Mouse (Mus musculus): ENCODE data around the gene Ercc1. TPM values are rescaled to one million over a fixed set of nuclear protein-coding genes. Genes with fewer than 3 reads are reported as not detected.

Gene Ercc1
- polyA plus RNA-seq, 2 experiments from 2014 or later = 61.1 to 72.3 TPM

DNA sequence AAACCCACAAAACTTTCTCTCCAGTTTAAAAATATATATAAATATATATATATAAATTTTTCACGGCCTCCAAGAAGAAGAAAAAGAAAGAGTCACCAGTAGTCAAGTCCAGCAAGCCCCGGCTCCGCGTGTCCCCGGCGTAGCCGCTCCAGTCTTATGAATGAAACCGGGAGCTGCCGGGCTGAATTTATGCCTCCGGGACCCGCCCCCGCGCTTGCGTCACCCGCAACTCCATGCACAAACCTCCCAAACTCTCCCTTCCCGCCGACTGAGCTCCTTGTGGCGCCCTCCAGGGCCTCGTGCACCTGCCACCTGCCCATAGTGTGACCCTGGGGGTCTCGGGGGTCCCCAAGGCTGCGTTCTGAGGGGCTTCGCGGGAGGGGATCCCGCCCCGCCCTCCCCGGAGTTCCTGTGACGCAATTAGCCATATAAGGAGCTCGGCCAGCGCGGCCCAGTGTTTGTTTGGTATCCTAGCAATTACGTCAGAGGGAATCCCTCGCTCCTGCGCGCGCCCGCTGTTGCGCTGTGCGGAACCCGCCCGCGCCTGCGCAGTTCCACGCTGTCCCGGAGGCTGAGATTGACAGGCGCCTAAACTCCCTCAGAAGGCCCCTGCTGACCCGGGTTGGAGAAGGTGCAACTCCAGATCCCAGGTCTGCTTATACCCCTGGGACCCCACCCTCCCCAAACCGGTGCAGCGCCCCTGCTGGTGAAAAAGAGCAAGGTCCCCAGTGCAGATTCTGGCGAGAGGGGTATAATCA, 34.5 kb upstream of the Ercc1 start, which contains the start of gene Fosb:
TSS of gene Fosb (minus strand) at position 168 of the 758 bp plus-strand sequence.
- ATAC-seq = peak; percentile 60

DNA sequence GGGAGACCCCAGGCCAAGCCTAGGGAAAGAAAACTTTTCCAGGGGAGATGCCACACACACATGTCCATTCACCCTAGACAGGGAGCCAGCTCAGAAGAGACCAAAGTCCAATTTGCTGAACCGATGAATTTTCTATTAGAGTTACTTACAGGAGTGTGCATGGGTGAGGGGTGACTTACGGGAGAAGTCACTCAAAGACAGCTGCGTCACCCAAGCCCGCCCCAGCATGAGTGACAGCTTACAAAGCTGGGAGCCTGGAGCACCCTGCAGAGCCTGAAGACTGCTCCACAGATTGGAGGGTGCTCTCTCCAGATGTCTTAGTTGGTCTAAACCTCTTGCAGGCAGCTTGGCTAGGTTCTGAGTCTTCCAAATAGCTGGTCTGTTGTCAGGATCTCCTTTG, 32.6 kb upstream of the Ercc1 start:
- no peak for ATAC-seq

DNA sequence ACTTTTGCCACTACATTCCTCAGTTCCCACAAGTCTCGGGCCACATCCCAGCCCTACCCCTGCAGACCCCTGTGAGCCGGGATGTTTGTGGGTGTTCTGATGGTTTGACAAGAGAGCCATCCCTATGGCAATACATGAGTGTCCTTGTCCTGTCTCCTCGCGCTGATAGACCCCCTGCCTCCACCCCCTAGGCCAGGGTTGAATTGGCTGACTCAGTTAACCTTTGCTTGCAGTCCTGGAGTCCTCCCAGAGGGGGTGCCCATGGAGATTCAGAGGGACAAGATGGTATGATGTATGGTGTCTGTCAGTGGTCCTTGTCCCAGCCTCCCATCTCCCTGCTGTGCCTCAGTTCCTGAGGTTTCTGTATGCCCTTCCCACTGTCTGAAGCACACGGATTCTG, 30.5 kb upstream of the Ercc1 start:
- no peak for ATAC-seq

DNA sequence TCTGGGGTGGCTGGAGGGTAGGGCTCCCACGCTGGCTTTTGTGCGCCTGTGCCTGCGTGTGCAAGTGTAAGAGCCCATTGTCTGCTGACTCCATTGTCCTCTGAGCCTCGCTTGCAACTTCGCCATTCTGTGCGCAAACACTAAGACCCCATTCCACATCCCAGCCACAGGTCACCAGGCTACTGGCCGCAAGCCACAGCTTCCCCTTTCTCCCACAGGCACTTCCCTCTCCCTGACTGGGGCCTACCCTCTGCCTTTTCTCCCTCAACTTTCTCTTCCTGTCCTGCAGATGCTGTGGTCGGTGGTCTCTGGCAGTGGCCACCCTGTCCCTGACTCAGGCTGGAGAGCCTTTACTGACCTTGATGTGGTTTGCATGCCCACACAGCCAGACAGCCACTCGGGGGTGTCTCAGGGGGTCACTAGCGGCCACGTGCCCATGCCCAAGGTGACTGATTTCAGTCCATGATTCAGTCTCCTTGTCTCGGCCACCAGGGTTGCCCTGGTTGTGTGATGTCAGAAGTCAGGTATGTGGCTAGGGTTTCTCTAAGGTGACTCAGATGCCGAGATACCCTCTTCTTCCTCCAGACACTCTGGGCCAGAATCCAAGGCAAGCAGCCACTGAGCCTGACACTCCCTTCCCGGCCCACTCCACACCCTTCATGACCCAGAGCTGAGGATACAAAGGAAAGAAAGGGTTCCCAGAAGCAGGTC, 28.0 kb upstream of the Ercc1 start:
- no peak for ATAC-seq

DNA sequence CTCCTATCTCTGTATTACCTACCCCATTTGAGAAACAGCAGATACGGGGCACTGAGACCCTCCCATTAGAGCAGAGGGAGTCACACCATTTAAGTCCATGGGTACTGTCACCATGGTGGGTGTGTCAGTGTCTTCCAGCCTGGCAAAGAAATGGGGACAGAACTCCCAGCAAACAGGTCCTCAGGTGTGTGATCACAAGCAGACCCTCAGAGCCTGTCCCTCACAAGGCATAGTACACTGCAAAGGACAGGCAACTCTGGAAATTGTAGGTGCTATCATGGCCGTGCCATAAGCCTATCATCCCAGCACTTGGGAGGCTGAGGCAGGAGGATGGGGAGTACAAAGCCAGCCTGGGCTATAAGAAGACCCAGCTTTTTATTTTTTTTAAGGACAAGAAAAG, 26.4 kb upstream of the Ercc1 start:
- ATAC-seq = no peak

DNA sequence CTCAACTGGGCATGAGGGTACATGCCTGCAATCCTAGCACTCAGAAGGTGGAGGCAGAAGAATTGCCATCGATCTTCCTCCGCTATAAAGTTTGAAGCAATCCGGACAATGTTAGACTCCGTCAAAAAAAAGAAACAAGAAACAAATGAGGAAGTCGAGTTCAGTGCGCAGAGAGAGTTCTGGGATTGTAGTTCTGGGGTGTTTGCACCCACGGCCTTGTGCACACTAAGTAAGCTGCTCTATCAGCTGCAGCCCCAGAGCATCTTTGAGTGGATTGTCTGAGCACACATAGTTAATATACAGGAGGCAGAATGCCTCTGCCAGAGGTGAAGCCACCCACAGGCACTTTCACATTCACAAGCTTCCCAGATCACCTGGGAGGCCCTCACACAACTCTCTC, 25.9 kb upstream of the Ercc1 start:
- ATAC-seq = no peak

DNA sequence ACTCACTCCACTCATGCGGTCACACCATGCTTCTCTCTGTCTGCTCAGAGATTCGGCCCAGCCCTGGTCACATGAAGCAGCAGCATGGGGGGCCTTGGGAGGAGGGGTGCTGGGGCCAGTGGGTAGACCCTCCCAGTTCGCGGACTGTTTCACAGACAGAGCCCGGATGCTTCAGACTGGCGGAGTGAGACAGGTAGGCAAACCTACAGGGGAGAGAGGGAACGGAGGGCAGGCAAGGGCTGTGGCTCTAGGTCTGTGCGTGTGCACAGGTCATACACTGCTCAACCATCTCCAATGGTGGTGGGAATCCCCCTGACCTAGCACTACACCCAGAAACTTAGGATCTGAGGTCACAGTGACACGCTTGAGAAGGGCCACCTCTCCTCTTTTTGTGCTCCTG, 25.1 kb upstream of the Ercc1 start:
- ATAC-seq = peak; percentile 33

DNA sequence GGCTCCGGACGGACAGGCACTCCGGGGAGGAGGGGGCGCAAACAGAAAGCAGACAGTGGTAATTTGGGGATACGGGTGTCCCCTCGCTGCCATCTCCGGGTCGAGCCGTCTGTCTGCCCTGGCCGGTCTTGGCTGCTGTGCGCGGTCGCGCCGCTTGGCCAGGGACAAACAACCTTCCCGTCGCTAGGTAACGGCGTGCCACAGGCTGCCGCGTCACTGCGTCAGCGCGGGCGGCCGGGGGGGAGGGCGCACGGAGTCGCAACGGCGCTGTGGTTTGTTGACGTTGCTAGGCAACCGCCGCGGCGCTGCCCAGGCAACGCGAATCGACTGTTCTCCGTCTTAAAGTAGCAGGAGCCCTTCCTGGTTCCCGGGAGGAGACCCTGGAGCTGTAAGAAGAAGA, 24.7 kb upstream of the Ercc1 start:
- peak; percentile 86 for ATAC-seq

DNA sequence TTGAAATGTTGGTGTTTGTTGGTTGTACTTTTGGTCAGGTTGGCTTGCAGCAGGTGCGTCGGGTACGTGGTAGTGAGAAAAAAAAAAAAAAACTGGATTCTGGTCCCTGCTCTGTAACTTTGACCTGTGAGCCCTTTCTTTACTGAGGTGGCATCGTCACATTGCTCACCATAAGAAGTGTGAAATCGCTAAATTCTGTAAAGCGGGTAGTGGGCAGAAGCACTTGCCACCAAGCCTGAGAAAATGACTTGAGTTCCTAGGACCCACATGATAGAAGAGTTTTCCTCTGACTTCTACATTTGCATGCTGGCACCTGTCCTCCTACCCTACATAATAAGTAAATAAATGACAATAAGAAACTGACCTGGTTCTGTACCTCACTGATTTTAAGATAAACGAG, 23.9 kb upstream of the Ercc1 start:
- no peak for ATAC-seq

DNA sequence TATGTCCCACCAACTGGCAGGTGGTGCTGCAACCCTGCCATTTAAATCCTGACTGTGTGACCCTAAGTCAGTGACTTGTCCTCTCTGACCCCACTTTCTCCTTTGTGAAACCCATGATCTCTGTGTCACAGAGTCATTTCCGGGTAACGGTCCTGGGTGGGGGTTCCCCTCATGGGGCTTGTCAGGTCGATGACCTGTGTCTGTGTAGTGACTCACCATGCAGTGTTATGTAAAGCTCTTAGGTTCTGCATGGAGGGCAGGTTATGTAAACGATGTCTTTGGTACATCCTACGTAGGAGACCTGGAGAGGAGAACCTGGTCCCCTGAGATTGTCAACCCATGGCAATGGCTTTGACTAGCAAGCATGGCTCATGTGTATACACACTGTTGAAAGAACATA, 23.1 kb upstream of the Ercc1 start:
- peak; percentile 58 for ATAC-seq

DNA sequence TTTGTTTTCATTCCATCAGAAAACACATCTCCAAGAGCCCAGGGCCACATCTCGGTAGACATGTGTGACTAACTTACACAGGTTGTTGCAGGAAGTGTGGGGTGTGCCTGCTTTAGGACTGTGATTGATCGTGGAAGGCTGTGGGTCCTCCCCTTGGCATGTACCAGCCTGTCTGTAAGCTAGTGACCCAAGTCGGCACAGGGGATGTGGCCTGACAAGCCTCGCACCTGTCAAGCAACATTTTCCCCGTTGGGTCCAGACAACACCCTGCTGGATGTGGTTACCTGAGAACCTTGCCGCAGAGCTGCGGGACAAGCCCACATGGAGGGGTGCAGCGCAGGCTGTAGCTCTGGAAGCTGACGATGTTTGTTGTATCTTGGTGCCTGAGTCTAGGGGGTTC, 22.1 kb upstream of the Ercc1 start:
- no peak for ATAC-seq

DNA sequence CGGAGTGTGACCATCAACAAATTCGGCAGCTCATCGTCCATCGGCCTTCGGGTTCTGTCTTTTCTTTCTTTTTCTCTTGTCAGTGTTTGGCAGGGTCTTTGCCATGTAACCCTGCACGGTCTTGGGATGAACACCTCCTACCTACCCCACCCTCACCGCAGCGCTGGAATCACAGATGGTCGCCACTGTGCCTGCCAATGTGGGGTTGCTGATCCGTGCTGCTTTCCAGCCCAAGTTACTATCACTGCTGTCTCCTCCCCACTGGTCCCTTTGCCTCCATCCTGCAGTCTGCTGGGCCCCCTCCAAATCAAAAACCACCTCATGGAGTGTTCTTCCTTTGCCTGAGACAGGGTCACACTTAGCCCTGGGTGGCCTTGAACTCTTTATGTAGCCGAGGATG, 20.4 kb upstream of the Ercc1 start:
- ATAC-seq = no peak

DNA sequence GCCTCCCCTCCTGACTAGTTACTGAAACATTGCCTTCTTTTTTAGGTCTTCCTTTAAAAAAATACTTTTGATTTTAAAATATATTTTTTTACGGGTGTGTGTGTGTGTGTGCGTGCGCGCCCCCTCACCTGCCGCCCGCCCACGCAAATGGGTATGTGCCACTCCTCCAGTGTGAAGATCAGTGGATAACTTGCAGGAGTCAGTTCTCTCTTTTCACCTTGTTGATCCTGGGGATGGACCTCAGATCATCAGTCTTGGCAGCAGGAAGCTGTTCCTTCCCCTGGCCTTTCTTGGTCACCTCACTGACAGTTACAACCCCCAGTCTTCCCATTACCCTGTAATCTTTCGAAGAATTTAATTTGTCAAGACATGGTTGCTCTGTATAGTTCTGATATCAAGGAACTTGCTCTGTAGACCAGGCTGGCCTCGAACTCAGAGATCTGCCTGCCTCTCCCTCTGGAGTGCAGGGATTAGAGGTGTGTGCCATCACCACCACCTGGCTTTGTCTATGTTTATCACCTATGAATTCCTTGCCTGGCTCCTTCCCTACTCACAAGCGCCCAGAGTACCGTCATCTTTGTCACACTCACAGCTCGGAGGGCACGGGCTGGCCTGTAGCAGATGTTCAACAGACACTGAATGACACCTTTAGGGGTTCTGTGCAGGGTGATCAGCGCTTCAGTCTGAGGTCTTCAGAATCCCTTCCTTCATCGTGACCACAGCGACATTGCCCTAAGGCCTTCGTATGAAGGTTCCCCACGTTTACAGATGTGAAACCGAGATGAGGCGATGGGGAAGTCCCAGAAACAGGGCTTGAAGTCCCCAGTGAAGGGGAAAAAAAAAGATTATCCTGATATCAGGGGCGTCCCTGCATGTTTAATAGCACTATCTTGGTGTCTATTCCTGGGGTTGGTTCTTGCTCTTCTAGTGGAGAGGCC, 19.0 kb upstream of the Ercc1 start:
- ATAC-seq = peak; percentile 56

DNA sequence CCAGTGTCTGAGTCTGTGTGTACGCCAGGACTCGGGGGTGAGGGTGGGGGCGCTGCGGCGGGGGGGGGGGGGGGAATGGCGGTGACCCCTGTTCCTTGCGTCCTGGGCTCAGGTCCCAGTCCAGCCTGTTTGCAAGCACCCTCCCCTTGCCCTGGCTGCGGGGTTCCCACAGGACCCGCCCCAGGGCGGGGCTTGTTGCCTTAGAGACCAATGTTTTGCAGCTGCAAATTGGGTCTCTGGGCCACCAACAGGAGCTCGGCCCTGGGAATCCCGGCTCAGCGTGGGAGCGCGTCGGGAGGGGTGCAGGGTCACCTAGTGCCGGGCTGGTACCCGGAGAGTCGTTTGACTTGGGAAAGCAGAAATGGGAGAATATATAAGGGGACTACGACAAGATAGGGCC, 18.2 kb upstream of the Ercc1 start:
- no peak for ATAC-seq

DNA sequence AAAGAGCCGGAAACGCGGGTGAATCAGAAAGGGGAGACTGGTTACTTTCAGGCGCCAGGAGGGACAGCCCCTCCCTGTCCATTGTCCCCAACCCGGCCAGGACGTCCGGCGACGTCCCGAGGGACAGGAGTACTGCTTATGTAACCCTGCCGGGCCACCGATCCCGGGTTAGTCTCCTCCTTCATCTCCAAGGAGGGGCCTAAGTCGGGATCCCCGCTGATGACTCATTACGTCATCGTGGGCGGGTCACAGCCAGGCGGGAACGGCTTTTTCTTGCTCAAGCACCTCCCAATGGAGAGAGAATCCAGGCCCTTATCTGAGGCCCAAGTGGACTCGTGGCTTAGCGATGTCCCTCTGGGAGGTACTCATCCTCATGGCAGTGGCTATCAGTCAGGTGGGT, 17.4 kb upstream of the Ercc1 start:
- ATAC-seq = no peak

DNA sequence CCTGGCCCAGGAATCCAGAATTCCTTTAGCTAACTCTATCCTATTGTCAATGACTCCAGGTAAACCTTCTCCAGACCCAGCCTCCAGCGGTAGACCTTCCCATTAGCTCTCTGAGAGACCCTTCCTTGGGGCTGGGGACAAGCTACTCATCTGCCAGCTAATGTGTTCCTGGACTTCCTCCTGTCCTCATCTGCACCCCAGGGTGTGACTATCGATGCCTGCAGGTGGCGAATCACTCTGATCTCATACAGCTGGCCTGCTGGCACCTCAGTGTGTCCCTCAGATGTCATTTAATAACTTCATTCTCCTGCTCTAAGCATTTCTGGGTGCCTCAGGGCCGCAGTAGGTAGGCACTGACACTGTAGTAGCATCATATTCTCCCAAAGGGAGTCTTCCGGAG, 16.8 kb upstream of the Ercc1 start:
- ATAC-seq = no peak

DNA sequence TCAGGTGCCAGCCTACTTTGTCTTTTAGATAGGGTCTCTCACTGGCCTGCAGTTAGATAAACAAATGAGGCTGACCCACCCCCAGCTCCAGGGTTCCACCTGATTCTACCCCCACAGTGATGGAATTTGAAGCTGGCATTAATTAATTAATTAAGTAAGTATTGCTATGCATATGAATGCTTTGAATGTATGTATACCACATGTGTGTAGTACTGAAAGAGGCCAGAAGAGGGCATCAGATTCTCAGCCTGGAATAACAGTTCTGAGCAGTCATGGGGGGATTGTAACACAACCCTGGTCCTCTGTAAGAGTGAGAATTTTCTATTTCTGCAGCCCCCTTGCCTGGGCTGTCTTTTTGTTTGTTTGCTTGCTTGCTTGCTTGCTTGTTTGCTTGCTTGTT, 16.2 kb upstream of the Ercc1 start:
- ATAC-seq = no peak

DNA sequence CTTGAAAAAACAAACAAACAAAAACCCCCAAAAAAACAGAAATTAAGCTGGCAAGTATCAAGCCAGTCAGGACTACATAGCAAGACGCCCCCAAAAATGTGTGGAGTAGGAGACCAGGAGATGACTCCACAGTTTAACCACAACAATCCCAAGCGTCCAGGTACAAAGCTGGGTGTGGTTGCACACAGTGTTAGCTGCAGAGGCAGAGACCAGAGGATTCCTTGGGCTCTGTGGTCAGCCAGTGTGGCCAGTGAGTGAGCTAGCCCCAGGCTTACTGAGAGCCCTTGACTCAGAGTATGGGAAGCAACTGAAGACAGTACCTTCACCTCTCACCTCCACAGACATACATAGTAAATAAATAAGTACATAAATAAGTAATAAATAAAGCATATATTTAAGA, 12.7 kb upstream of the Ercc1 start:
- no peak for ATAC-seq

DNA sequence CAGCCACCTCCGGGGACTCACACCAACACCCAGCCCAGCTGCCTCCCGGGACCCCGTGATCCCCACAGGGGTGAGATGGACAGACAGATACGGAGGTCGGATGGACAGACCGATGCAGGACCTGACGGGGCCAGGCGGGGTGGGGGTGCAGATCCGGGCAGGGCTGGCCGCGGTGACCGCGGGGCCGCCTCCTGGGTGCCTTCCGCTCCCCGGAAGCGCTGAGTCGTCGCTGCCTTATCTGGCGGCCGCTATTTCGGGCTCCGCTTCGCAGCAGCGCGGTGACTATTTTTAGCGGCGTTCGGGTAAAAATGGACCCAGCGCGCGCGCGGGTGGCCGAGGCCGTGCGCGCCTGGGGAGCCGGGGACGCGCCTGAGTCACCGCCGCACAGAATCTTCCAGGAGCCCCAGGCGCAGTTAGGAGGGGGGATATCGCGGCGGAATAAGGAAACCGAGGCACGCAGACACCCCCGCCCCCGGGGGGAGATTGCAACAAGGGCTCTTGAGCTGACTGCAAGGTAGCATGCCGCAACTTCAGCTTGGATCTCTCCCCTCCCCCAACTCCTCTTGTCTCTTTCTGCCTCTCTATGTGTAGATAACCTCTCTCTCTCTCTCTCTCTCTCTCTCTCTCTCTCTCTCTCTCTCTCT, 11.7 kb upstream of the Ercc1 start:
- ATAC-seq = peak; percentile 92

DNA sequence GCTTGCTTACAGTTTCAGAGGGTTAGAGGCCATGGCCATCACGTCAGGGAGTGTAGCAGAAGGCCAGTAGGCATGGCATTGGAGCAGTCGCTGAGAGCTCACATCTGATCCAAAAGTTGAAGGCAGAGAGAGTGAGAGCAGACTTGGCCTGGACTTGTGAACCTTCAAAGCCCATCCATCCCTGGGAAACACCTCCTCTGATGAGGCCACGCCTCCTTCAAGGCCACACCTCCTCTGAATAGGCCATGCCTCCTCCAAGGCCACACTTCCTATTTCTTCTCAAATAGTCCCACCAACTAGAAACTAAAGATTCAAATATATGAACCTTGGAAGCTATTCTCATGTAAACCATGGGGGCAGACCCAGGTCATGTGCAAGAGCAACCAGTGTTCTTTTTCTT, 9.0 kb upstream of the Ercc1 start:
- no peak for ATAC-seq

DNA sequence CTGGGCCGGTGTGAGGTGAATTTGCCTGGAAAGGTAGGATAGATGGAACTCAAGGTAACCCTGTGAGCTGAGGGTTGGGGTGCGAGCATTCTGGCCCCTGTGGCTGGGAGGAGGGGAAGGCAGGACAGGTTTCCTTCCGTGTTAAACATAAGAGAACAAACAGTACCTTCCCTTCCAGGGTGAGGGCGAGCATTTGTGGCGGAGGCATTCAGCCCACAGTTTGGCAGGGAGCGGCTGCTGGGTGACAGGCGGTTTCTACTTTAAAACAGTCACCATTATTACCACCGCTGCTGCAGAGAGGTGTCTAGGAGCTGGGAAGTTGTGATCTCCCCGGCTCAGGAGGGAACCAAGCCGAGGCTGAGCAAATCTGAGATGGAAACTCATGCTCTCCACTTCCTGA, 7.5 kb upstream of the Ercc1 start:
- ATAC-seq = no peak

DNA sequence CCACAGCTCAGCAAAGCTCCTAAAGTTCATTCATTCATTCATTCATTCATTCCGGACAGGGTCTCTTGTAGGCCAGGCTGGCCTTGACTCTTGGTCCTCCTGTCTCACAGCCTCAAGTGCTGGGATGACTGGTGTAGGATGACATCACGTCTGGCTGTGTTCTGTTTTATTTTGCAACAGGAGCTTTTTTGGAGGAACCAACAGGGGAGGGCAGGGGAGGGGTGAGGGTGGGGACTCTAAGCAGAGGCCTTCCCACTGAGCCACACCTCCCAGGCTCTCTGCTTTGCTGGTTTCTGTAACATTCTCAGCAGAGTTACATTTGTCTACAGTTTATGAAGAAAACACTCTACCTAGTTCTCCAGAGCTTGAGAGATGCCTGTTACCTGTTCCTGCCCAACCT, 6.5 kb upstream of the Ercc1 start:
- no peak for ATAC-seq

DNA sequence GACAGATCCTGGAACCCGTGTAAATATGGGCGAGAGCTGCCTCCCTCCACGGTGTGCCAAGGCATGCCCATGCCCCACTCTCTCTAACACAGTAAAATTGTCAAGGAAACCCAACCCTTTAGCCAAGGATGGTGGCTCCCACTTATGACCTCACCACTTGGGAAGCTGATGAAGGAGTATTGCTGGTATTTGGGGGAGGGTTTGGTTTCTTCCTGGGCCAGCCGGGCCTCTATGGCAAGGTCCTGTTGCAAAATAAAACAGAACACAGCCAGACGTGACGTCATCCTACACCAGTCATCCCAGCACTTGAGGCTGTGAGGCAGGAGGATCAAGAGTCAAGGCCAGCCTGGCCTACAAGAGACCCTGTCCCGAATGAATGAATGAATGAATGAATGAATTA, 6.0 kb upstream of the Ercc1 start:
- no peak for ATAC-seq

Measured in activated CD4-positive, CD25-positive, alpha-beta regulatory T cell, adult 4 months (primary cell).